Mouse (Mus musculus) myocyte (in vitro differentiated cells): ENCODE data around the gene Frs2. TPM values are rescaled to one million over a fixed set of nuclear protein-coding genes. Genes with fewer than 3 reads are reported as not detected.
"Not testable (repeated sequence)": the region's sequence is repeated elsewhere in the genome, so short reads cannot be mapped to it uniquely, and the experiment has no call there.

ENCODE experiments used
- H3K27me3 ChIP-seq: one replicate; pipeline ENCODE4 v1.6.1; 2011; ENCODE audit not compliant: control insufficient read depth, insufficient read depth, insufficient read length
- H3K36me3 ChIP-seq: one replicate; pipeline ENCODE4 v1.6.1; 2011; ENCODE audit not compliant: control insufficient read depth, insufficient read depth
- H3K4me2 ChIP-seq: one replicate; pipeline ENCODE4 v1.6.1; 2011; ENCODE audit warnings: low read depth, control low read depth
- H3K4me3 ChIP-seq: one replicate; pipeline ENCODE4 v1.5.1; 2011; ENCODE audit warnings: mild to moderate bottlenecking, control low read depth, moderate library complexity
- H3K79me2 ChIP-seq: one replicate; pipeline ENCODE4 v1.6.1; 2011; ENCODE audit not compliant: control insufficient read depth, insufficient read depth
- H3ac ChIP-seq: one replicate; pipeline ENCODE4 v1.6.1; 2011; ENCODE audit not compliant: control insufficient read depth, insufficient read length
- CEBPB ChIP-seq: IDR thresholded peaks from 2 replicates; pipeline ENCODE4 v1.6.1; 2011; ENCODE audit warnings: mild to moderate bottlenecking, moderate library complexity; ENCODE audit not compliant: poor library complexity, insufficient read depth, severe bottlenecking
- E2F4 ChIP-seq: IDR thresholded peaks from one replicate; pipeline ENCODE4 v1.6.1; 2011; ENCODE audit warnings: mild to moderate bottlenecking, control low read depth, moderate library complexity; ENCODE audit not compliant: insufficient read depth
- MAX ChIP-seq: IDR thresholded peaks from one replicate; pipeline ENCODE4 v1.6.1; 2011; ENCODE audit warnings: low read depth, mild to moderate bottlenecking, control low read depth
- MYOD1 ChIP-seq, 3 experiments: IDR thresholded peaks; one replicate each; pipeline ENCODE4 v1.6.1; 2011; ENCODE audit warnings: control low read depth in 2 of 3, low read depth in 2 of 3, mild to moderate bottlenecking in 2 of 3, moderate library complexity in 1 of 3; ENCODE audit not compliant: insufficient read length in 2 of 3, control insufficient read depth in 1 of 3
- MYOG ChIP-seq, 3 experiments: IDR thresholded peaks; one replicate each; pipeline ENCODE4 v1.6.1; 2011; ENCODE audit warnings: control low read depth in 2 of 3, low read depth in 2 of 3, mild to moderate bottlenecking in 2 of 3; ENCODE audit not compliant: insufficient read length in 2 of 3, control insufficient read depth in 1 of 3, insufficient read depth in 1 of 3
- POLR2A ChIP-seq: IDR thresholded peaks from one replicate; pipeline ENCODE4 v1.6.1; 2011; ENCODE audit warnings: low read depth, mild to moderate bottlenecking, control low read depth, moderate library complexity; ENCODE audit not compliant: insufficient read length
- POLR2AphosphoS2 ChIP-seq: IDR thresholded peaks from one replicate; pipeline ENCODE4 v1.6.1; 2011; ENCODE audit warnings: low read depth, control low read depth; ENCODE audit not compliant: insufficient read length
- REST ChIP-seq: IDR thresholded peaks from one replicate; pipeline ENCODE4 v1.6.1; 2011; ENCODE audit warnings: mild to moderate bottlenecking, control low read depth, moderate library complexity; ENCODE audit not compliant: insufficient read depth, insufficient read length
- SRF ChIP-seq: IDR thresholded peaks from one replicate; pipeline ENCODE4 v1.6.1; 2011; ENCODE audit warnings: low read depth; ENCODE audit not compliant: control insufficient read depth, insufficient read length
- TCF12 ChIP-seq: IDR thresholded peaks from one replicate; pipeline ENCODE4 v1.6.1; 2011; ENCODE audit warnings: mild to moderate bottlenecking, control low read depth; ENCODE audit not compliant: poor library complexity, insufficient read depth, severe bottlenecking
- TCF3 ChIP-seq: IDR thresholded peaks from one replicate; pipeline ENCODE4 v1.6.1; 2011; ENCODE audit warnings: low read depth, control low read depth; ENCODE audit not compliant: insufficient read length
- USF1 ChIP-seq: IDR thresholded peaks from one replicate; pipeline ENCODE4 v1.6.1; 2011; ENCODE audit warnings: low read depth, mild to moderate bottlenecking, control low read depth, moderate library complexity
- polyA plus RNA-seq: library from polyadenylated mRNA; unstranded; fragments of >200 nt; fragmentation: generic; extraction: Trizol; gene quantifications from one replicate; pipeline ENCODE4 v1.2.1, GENCODE M21; 2012; ENCODE audit warnings: missing spikeins

Frs2 gene
- polyA plus RNA-seq, 1 experiment: 6.6 TPM

DNA sequence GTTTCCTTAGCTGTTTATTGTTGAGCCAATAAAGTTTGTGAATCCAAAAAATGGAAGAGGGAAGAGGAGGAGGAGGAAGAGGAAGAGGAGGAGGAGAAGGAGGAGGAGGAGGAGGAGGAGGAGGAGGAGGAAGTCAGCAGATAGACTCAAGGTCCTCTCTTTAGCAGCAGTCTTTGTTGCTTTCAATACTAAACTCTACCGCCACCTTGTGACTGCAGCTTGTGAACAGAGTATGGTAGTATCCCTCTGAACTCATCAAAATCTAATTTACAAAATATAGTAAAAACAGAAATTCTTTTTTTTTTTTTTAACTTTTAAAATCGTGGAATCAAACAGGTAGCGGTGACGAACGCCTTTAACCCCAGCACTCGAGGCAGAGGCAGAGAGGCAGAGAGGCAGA is 108.0 kb downstream of the Frs2 start:
- no peaks in the 10 kb centered on the region for H3K36me3 ChIP-seq
- no peaks in the 10 kb centered on the region for H3K79me2 ChIP-seq
- no peak overlapping the region for H3K4me3 ChIP-seq
- H3K27me3 ChIP-seq: no peaks in the 10 kb centered on the region
- H3K4me2 ChIP-seq: no peak overlapping the region
- no peak for TF ChIP-seq SRF
- TF ChIP-seq POLR2A: no peak
- no peak for TF ChIP-seq MAX
- TF ChIP-seq TCF3: no peak
- no peak for TF ChIP-seq CEBPB
- no peak for TF ChIP-seq REST
- TF ChIP-seq USF1: no peak
- no peak for TF ChIP-seq MYOD1 (IDR thresholded peaks at IDR 0.05; ENCODE audit: control insufficient read depth in 1 of 3, insufficient read length in 2 of 3, low read depth in 2 of 3)
- no peak for TF ChIP-seq E2F4
- TF ChIP-seq POLR2AphosphoS2: no peak
- TF ChIP-seq MYOG (IDR thresholded peaks at IDR 0.05; ENCODE audit: control insufficient read depth in 1 of 3, insufficient read depth in 1 of 3, insufficient read length in 2 of 3, low read depth in 2 of 3): no peak
- no peak for TF ChIP-seq TCF12
- no peak overlapping the region for H3ac ChIP-seq

- Histone ChIP-seq H3K4me2 (peak overlapping the region; percentile 57), H3K79me2 (no peaks in the 10 kb centered on the region), H3K36me3 (no peaks in the 10 kb centered on the region), H3ac (no peak overlapping the region), H3K27me3 (no peaks in the 10 kb centered on the region), H3K4me3 (no peak overlapping the region)
- TF ChIP-seq REST: no peak
- TF ChIP-seq USF1: no peak
- no peak for TF ChIP-seq TCF3
- no peak for TF ChIP-seq E2F4
- TF ChIP-seq MYOD1 (IDR thresholded peaks at IDR 0.05; ENCODE audit: control insufficient read depth in 1 of 3, insufficient read length in 2 of 3, low read depth in 2 of 3): peak; percentile 21 to 76 (median 43)
- TF ChIP-seq CEBPB: no peak
- TF ChIP-seq POLR2AphosphoS2: no peak
- TF ChIP-seq MYOG (IDR thresholded peaks at IDR 0.05; ENCODE audit: control insufficient read depth in 1 of 3, insufficient read depth in 1 of 3, insufficient read length in 2 of 3, low read depth in 2 of 3): no peak
- TF ChIP-seq POLR2A: no peak
These were observed 114.5 kb downstream of the Frs2 start for GRCm38 (mm10) chr10:117033785-117034184.

DNA sequence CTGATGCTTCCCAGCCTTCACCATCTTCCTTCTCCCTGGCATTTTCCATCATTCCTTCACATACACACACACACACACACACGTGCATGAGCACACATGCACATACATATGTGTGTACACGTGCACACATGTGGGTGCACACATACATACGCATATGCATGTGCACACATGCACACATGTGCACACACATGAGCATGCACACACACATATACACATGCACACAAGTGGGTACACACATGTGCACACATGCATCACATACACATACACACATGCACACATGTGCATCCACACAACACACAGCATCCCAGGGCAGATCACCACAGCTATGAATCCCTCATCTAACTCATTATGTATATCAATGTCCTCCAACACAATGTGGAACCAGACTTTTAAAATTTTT is 117.2 kb downstream of the Frs2 start:
- H3K4me2 ChIP-seq: no peak overlapping the region
- TF ChIP-seq TCF12 (no peak), MAX (no peak), POLR2AphosphoS2 (peak; percentile 54)
- no peak overlapping the region for H3K4me3 ChIP-seq

DNA sequence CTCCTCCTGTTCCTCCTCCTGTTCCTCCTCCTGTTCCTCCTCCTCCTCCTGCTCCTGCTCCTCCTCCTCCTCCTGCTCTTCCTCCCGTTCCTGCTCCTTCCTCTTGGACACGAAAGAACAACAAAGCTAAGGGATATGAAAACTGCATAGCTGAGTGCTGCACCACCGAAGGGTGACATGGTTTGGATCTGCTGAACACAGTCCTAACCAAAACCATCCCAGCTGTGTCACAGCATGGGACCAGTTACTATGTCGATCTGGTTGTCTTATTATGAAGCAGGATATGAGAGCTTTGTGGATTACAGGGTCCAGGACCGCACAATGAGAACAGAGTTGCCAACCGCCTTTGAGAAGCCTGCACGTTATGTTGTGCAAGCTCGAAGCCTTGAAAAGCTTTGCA is 122.2 kb downstream of the Frs2 start:
- no peaks in the 10 kb centered on the region for H3K36me3 ChIP-seq
- no peaks in the 10 kb centered on the region for H3K27me3 ChIP-seq
- no peak overlapping the region for H3K4me3 ChIP-seq
- no peak for TF ChIP-seq MAX
- TF ChIP-seq SRF: no peak
- TF ChIP-seq MYOD1 (IDR thresholded peaks at IDR 0.05; ENCODE audit: control insufficient read depth in 1 of 3, insufficient read length in 2 of 3, low read depth in 2 of 3): no peak
- no peak for TF ChIP-seq POLR2A
- no peak for TF ChIP-seq POLR2AphosphoS2
- no peak for TF ChIP-seq REST
- TF ChIP-seq TCF12: no peak
- TF ChIP-seq CEBPB: no peak
- TF ChIP-seq TCF3: no peak
- no peak for TF ChIP-seq USF1
- TF ChIP-seq E2F4: no peak
- TF ChIP-seq MYOG (IDR thresholded peaks at IDR 0.05; ENCODE audit: control insufficient read depth in 1 of 3, insufficient read depth in 1 of 3, insufficient read length in 2 of 3, low read depth in 2 of 3): no peak
- no peaks in the 10 kb centered on the region for H3K79me2 ChIP-seq
- H3ac ChIP-seq: no peak overlapping the region
- peak overlapping the region; percentile 66 for H3K4me2 ChIP-seq

More for the DNA sequence above, 117.2 kb downstream of the Frs2 start:
- Histone ChIP-seq H3K27me3 (no peaks in the 10 kb centered on the region), H3ac (no peak overlapping the region), H3K36me3 (no peaks in the 10 kb centered on the region), H3K79me2 (no peaks in the 10 kb centered on the region)

- not testable (repeated sequence) for H3K4me3 ChIP-seq, H3K27me3 ChIP-seq, H3K36me3 ChIP-seq, H3K79me2 ChIP-seq, H3ac ChIP-seq
- peak overlapping the region; percentile 66 for H3K4me2 ChIP-seq
These were observed 122.6 kb downstream of the Frs2 start for GRCm38 (mm10) chr10:117025776-117026175.

DNA sequence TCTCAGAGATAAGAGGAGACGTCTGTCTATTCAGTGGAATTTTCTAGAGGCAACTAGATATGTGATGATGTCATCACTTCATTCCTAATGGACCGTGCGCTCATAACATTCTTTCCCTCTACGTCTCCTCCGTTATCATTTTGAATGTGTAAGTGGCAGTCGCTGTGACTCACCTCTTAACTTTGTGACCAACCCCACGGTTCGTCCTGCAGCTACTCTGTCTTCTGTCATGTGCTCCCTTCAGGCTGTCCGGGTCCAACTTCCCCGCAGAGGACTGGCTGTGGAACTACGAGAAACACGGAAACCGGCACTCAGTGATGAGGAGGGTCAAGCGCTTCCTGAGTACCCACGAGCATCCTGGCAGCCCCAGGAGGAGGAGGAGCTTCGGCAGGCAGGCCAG is 124.6 kb downstream of the Frs2 start:
- TF ChIP-seq MYOD1 (IDR thresholded peaks at IDR 0.05; ENCODE audit: control insufficient read depth in 1 of 3, insufficient read length in 2 of 3, low read depth in 2 of 3) (no peak), POLR2A (no peak), TCF12 (no peak), POLR2AphosphoS2 (no peak), MAX (no peak), E2F4 (no peak), TCF3 (no peak), REST (no peak), USF1 (no peak), SRF (no peak), MYOG (IDR thresholded peaks at IDR 0.05; ENCODE audit: control insufficient read depth in 1 of 3, insufficient read depth in 1 of 3, insufficient read length in 2 of 3, low read depth in 2 of 3) (no peak), CEBPB (no peak)
- H3K36me3 ChIP-seq: no peaks in the 10 kb centered on the region
- H3K4me2 ChIP-seq: peak overlapping the region; percentile 67
- no peaks in the 10 kb centered on the region for H3K27me3 ChIP-seq
- no peaks in the 10 kb centered on the region for H3K79me2 ChIP-seq
- H3K4me3 ChIP-seq: peak overlapping the region; percentile 16
- no peak overlapping the region for H3ac ChIP-seq
